Mouse (Mus musculus): ENCODE results near the gene Lefty1. TPM values are rescaled to one million over a fixed set of nuclear protein-coding genes. Genes with fewer than 3 reads are reported as not detected.

Gene Lefty1
- polyA plus RNA-seq, 1 experiment from 2014 or later = 1.1 TPM

GRCm38 (mm10) chr1:180958797-180959196 is 24.0 kb downstream of the Lefty1 start:
- 61% methylated on average over 3 of the region's 3 CpGs for WGBS
- Histone ChIP-seq H3K9ac (ENCODE audit: low read length) (no peak overlapping the region), H3K36me3 (ENCODE audit: control insufficient read depth, insufficient read depth, low read length) (no peaks in the 10 kb centered on the region), H3K27me3 (ENCODE audit: control insufficient read depth, insufficient read depth, low read length) (no peaks in the 10 kb centered on the region), H3K4me1 (ENCODE audit: control insufficient read depth, insufficient read depth, low read length) (no peaks in the 10 kb centered on the region), H3K27ac (ENCODE audit: low read depth, low read length) (no peak overlapping the region), H3K4me3 (ENCODE audit: low read depth, low read length) (no peak overlapping the region), H3K4me2 (no peak overlapping the region), H3K9me3 (ENCODE audit: control insufficient read depth, low read length) (no peaks in the 10 kb centered on the region)
- no peak for DNase-seq (ENCODE audit: low spot score, missing footprints)
- ATAC-seq (ENCODE audit: low FRiP score) = no peak

GRCm38 (mm10) chr1:180965786-180966185 is 31.0 kb downstream of the Lefty1 start:
- Histone ChIP-seq H3K27ac (ENCODE audit: low read depth, low read length) (no peak overlapping the region), H3K36me3 (ENCODE audit: control insufficient read depth, insufficient read depth, low read length) (no peaks in the 10 kb centered on the region), H3K4me1 (ENCODE audit: control insufficient read depth, insufficient read depth, low read length) (no peaks in the 10 kb centered on the region), H3K27me3 (ENCODE audit: control insufficient read depth, insufficient read depth, low read length) (no peaks in the 10 kb centered on the region), H3K9ac (ENCODE audit: low read length) (no peak overlapping the region), H3K4me3 (ENCODE audit: low read depth, low read length) (no peak overlapping the region), H3K9me3 (ENCODE audit: control insufficient read depth, low read length) (no peaks in the 10 kb centered on the region), H3K4me2 (no peak overlapping the region)
- no peak for DNase-seq (ENCODE audit: low spot score, missing footprints)
- ATAC-seq (ENCODE audit: low FRiP score) = no peak
- whole genome bisulfite sequencing = 85% methylated on average over 3 of the region's 3 CpGs

- H3K4me1 ChIP-seq (ENCODE audit: control insufficient read depth, insufficient read depth, low read length) = no peaks in the 10 kb centered on the region
- H3K9ac ChIP-seq (ENCODE audit: low read length) = no peak overlapping the region
- ATAC-seq (ENCODE audit: low FRiP score) = no peak
- H3K4me2 ChIP-seq = no peak overlapping the region
- H3K4me3 ChIP-seq (ENCODE audit: low read depth, low read length) = no peak overlapping the region
- H3K9me3 ChIP-seq (ENCODE audit: control insufficient read depth, low read length) = no peaks in the 10 kb centered on the region
- DNase-seq (ENCODE audit: low spot score, missing footprints) = no peak
- H3K36me3 ChIP-seq (ENCODE audit: control insufficient read depth, insufficient read depth, low read length) = no peaks in the 10 kb centered on the region
- 72% methylated on average over 3 of the region's 3 CpGs for WGBS
- H3K27me3 ChIP-seq (ENCODE audit: control insufficient read depth, insufficient read depth, low read length) = no peaks in the 10 kb centered on the region
- no peak overlapping the region for H3K27ac ChIP-seq (ENCODE audit: low read depth, low read length)
These were observed 31.7 kb downstream of the Lefty1 start for GRCm38 (mm10) chr1:180966542-180966941.

DNA sequence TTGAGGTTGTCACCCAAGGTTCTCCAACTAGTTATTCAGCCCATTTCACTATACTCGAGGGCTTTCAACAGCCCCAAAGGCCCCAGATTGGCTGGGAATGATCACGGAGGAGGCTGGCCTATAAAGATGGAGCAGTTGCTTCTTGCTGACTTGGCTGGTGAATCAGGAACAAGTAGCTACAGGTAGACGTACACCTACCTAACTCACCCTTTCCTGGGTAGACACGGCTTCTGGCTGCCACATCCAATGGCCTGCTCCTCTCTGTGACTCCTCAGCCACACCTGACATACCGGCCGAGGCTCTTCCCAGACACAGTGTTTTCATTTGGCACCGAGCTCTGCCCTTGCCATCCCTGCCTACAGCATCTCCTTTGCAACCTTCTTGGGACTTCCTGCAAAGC is 32.4 kb downstream of the Lefty1 start:
- WGBS = 85% methylated on average over 7 of the region's 7 CpGs
- ATAC-seq (ENCODE audit: low FRiP score) = no peak
- no peaks in the 10 kb centered on the region for H3K9me3 ChIP-seq (ENCODE audit: control insufficient read depth, low read length)
- no peak for DNase-seq (ENCODE audit: low spot score, missing footprints)
- H3K4me3 ChIP-seq (ENCODE audit: low read depth, low read length) = no peak overlapping the region
- no peak overlapping the region for H3K4me2 ChIP-seq
- H3K4me1 ChIP-seq (ENCODE audit: control insufficient read depth, insufficient read depth, low read length) = no peaks in the 10 kb centered on the region
- H3K27me3 ChIP-seq (ENCODE audit: control insufficient read depth, insufficient read depth, low read length) = no peaks in the 10 kb centered on the region
- H3K9ac ChIP-seq (ENCODE audit: low read length) = no peak overlapping the region
- no peak overlapping the region for H3K27ac ChIP-seq (ENCODE audit: low read depth, low read length)
- H3K36me3 ChIP-seq (ENCODE audit: control insufficient read depth, insufficient read depth, low read length) = no peaks in the 10 kb centered on the region

- no peak for ATAC-seq (ENCODE audit: low FRiP score)
- no peak for DNase-seq (ENCODE audit: low spot score, missing footprints)
- Histone ChIP-seq H3K9me3 (ENCODE audit: control insufficient read depth, low read length) (no peaks in the 10 kb centered on the region), H3K4me3 (ENCODE audit: low read depth, low read length) (no peak overlapping the region), H3K27ac (ENCODE audit: low read depth, low read length) (no peak overlapping the region), H3K36me3 (ENCODE audit: control insufficient read depth, insufficient read depth, low read length) (no peaks in the 10 kb centered on the region), H3K27me3 (ENCODE audit: control insufficient read depth, insufficient read depth, low read length) (no peaks in the 10 kb centered on the region), H3K4me2 (no peak overlapping the region), H3K4me1 (ENCODE audit: control insufficient read depth, insufficient read depth, low read length) (no peaks in the 10 kb centered on the region), H3K9ac (ENCODE audit: low read length) (no peak overlapping the region)
- WGBS = 72% methylated on average over 10 of the region's 11 CpGs
These were observed 38.1 kb downstream of the Lefty1 start for GRCm38 (mm10) chr1:180972941-180973340.

GRCm38 (mm10) chr1:180974126-180974746 is 39.4 kb downstream of the Lefty1 start:
- WGBS = 59% methylated on average over 14 of the region's 14 CpGs
- DNase-seq (ENCODE audit: low spot score, missing footprints) (peak; percentile 96), ATAC-seq (ENCODE audit: low FRiP score) (peak; percentile 68)
- Histone ChIP-seq H3K27ac (ENCODE audit: low read depth, low read length) (no peak overlapping the region), H3K9ac (ENCODE audit: low read length) (no peak overlapping the region), H3K9me3 (ENCODE audit: control insufficient read depth, low read length) (no peaks in the 10 kb centered on the region), H3K4me3 (ENCODE audit: low read depth, low read length) (no peak overlapping the region), H3K4me1 (ENCODE audit: control insufficient read depth, insufficient read depth, low read length) (no peaks in the 10 kb centered on the region), H3K36me3 (ENCODE audit: control insufficient read depth, insufficient read depth, low read length) (no peaks in the 10 kb centered on the region), H3K27me3 (ENCODE audit: control insufficient read depth, insufficient read depth, low read length) (no peaks in the 10 kb centered on the region), H3K4me2 (no peak overlapping the region)

GRCm38 (mm10) chr1:180976110-180976679 is 41.4 kb downstream of the Lefty1 start:
- DNase-seq (ENCODE audit: low spot score, missing footprints) (no peak), ATAC-seq (ENCODE audit: low FRiP score) (no peak)
- Histone ChIP-seq H3K4me2 (no peak overlapping the region), H3K9me3 (ENCODE audit: control insufficient read depth, low read length) (no peaks in the 10 kb centered on the region), H3K4me1 (ENCODE audit: control insufficient read depth, insufficient read depth, low read length) (no peaks in the 10 kb centered on the region), H3K9ac (ENCODE audit: low read length) (no peak overlapping the region), H3K27ac (ENCODE audit: low read depth, low read length) (no peak overlapping the region), H3K27me3 (ENCODE audit: control insufficient read depth, insufficient read depth, low read length) (no peaks in the 10 kb centered on the region), H3K4me3 (ENCODE audit: low read depth, low read length) (no peak overlapping the region), H3K36me3 (ENCODE audit: control insufficient read depth, insufficient read depth, low read length) (no peaks in the 10 kb centered on the region)
- 64% methylated on average over 4 of the region's 4 CpGs for WGBS

DNA sequence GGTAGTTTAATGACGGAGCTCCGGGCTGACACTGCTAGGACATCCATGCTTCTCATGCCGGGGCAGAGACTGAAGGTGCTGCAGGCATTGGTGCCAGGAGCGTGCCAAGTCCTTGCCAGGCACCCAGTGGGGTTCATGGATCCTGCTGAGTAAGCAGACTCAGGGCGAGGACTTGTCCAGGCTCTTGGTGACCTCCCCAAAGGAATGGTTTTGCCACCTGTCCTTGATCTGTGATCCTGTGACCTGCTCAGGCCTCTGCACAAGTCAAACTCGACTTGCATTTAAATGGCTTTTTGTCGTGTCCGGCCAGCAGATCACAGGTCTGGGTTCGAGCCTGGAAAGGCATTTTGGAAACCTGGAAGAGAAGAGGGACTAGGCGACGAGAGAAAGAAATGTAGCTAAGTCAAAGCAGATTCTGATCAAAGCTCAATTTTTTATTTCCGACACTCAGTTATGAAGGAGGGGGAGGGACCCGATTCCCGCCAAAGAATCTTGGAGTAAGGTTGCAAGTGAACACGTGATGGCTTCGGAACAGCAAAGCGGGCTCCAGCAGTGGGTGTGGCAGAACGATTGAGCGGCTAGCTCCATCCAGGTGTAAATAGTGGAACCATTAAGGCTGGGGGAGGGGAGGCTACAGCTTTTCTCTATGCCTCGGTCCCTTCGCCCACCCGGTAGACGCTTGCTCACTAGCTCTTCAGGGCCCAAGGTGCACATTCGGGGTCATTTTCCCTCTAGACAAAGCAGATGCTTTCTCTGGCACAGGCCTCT is 44.8 kb downstream of the Lefty1 start:
- WGBS = 88% methylated on average over 22 of the region's 24 CpGs
- no peak for ATAC-seq (ENCODE audit: low FRiP score)
- H3K4me1 ChIP-seq (ENCODE audit: control insufficient read depth, insufficient read depth, low read length) = no peaks in the 10 kb centered on the region
- H3K9ac ChIP-seq (ENCODE audit: low read length) = no peak overlapping the region
- H3K4me2 ChIP-seq = no peak overlapping the region
- H3K36me3 ChIP-seq (ENCODE audit: control insufficient read depth, insufficient read depth, low read length) = no peaks in the 10 kb centered on the region
- DNase-seq (ENCODE audit: low spot score, missing footprints) = no peak
- no peaks in the 10 kb centered on the region for H3K27me3 ChIP-seq (ENCODE audit: control insufficient read depth, insufficient read depth, low read length)
- H3K4me3 ChIP-seq (ENCODE audit: low read depth, low read length) = no peak overlapping the region
- no peaks in the 10 kb centered on the region for H3K9me3 ChIP-seq (ENCODE audit: control insufficient read depth, low read length)
- no peak overlapping the region for H3K27ac ChIP-seq (ENCODE audit: low read depth, low read length)

- Histone ChIP-seq H3K4me1 (ENCODE audit: control insufficient read depth, insufficient read depth, low read length) (no peaks in the 10 kb centered on the region), H3K27ac (ENCODE audit: low read depth, low read length) (no peak overlapping the region), H3K4me2 (no peak overlapping the region), H3K9ac (ENCODE audit: low read length) (no peak overlapping the region), H3K4me3 (ENCODE audit: low read depth, low read length) (no peak overlapping the region), H3K36me3 (ENCODE audit: control insufficient read depth, insufficient read depth, low read length) (no peaks in the 10 kb centered on the region), H3K9me3 (ENCODE audit: control insufficient read depth, low read length) (no peaks in the 10 kb centered on the region), H3K27me3 (ENCODE audit: control insufficient read depth, insufficient read depth, low read length) (no peaks in the 10 kb centered on the region)
- no peak for DNase-seq (ENCODE audit: low spot score, missing footprints)
- 71% methylated on average over 2 of the region's 2 CpGs for WGBS
- ATAC-seq (ENCODE audit: low FRiP score) = no peak
These were observed 45.6 kb downstream of the Lefty1 start for GRCm38 (mm10) chr1:180980464-180980863.
